Mouse (Mus musculus) limb, embryonic 10.5 days (tissue): Measurements from ENCODE around the gene Gmnc. TPM values are rescaled to one million over a fixed set of nuclear protein-coding genes. Genes with fewer than 3 reads are reported as not detected.

Source experiments
- DNase-seq: peaks from one replicate; pipeline ENCODE4 v3.0.0-alpha.2; 2017; ENCODE audit warnings: low spot score
- H3K27ac ChIP-seq: fragments of 300-500 bp; sonication (generic); 2 replicates; pipeline ENCODE4 v1.5.1; 2016; ENCODE audit warnings: mild to moderate bottlenecking
- H3K27me3 ChIP-seq: fragments of 300-500 bp; sonication (generic); 2 replicates; pipeline ENCODE4 v1.6.1; 2016; ENCODE audit warnings: low read depth, mild to moderate bottlenecking; ENCODE audit not compliant: poor library complexity, severe bottlenecking
- H3K36me3 ChIP-seq: fragments of 300-500 bp; sonication (generic); 2 replicates; pipeline ENCODE4 v1.6.1; 2016; ENCODE audit warnings: mild to moderate bottlenecking, moderate library complexity
- H3K4me1 ChIP-seq: fragments of 300-500 bp; sonication (generic); 2 replicates; pipeline ENCODE4 v1.6.1; 2016
- H3K4me3 ChIP-seq: fragments of 300-500 bp; sonication (generic); 2 replicates; pipeline ENCODE4 v1.5.1; 2016; ENCODE audit warnings: mild to moderate bottlenecking, moderate library complexity
- H3K9me3 ChIP-seq: fragments of 300-500 bp; sonication (generic); replicated peaks from 2 replicates; pipeline ENCODE4 v1.6.1; 2016; ENCODE audit warnings: mild to moderate bottlenecking
- WGBS: fragments of 180-500 bp; shearing (Covaris S2); methylation state at CpG from one replicate; pipeline ENCODE4 v1.1.7; 2016; 5-methylcytosine and 5-hydroxymethylcytosine counted together
- polyA plus RNA-seq: library from polyadenylated mRNA; unstranded; fragments of >200 nt; fragmentation: Nextera tagmentation; extraction: Ambion mirVana; gene quantifications from 2 replicates; pipeline ENCODE4 v1.2.1, GENCODE M21; 2016

Gmnc gene
- polyA plus RNA-seq, 1 experiment from 2014 or later, result not detected

- Histone ChIP-seq H3K27ac (no peak overlapping the region), H3K36me3 (no peaks in the 10 kb centered on the region), H3K4me1 (no peaks in the 10 kb centered on the region), H3K27me3 (peaks cover 8% of the 10 kb centered on the region), H3K9me3 (no peaks in the 10 kb centered on the region), H3K4me3 (no peak overlapping the region)
- DNase-seq, result no peak
These were observed 29.5 kb downstream of the Gmnc start for GRCm38 (mm10) chr16:26961971-26962370.

- Histone ChIP-seq H3K27ac (no peak overlapping the region), H3K4me3 (no peak overlapping the region), H3K27me3 (no peaks in the 10 kb centered on the region), H3K9me3 (no peaks in the 10 kb centered on the region), H3K4me1 (no peaks in the 10 kb centered on the region), H3K36me3 (no peaks in the 10 kb centered on the region)
- no peak for DNase-seq
- WGBS, result 89% methylated on average over 3 of the region's 3 CpGs
These were observed 39.9 kb downstream of the Gmnc start for GRCm38 (mm10) chr16:26951601-26952000.

GRCm38 (mm10) chr16:26950209-26950608, 41.2 kb downstream of the Gmnc start:
- no peaks in the 10 kb centered on the region for H3K36me3 ChIP-seq
- 54% methylated on average over 4 of the region's 4 CpGs for WGBS
- DNase-seq, result no peak

GRCm38 (mm10) chr16:26903968-26904367, 87.5 kb downstream of the Gmnc start:
- Histone ChIP-seq H3K9me3 (no peaks in the 10 kb centered on the region), H3K4me1 (no peaks in the 10 kb centered on the region), H3K27ac (no peak overlapping the region), H3K27me3 (no peaks in the 10 kb centered on the region), H3K36me3 (no peaks in the 10 kb centered on the region), H3K4me3 (no peak overlapping the region)
- DNase-seq, result no peak
- 85% methylated on average over 1 of the region's 1 CpGs for WGBS

More at GRCm38 (mm10) chr16:26950209-26950608, 41.2 kb downstream of the Gmnc start:
- H3K27me3 ChIP-seq, result no peaks in the 10 kb centered on the region
- H3K4me3 ChIP-seq, result no peak overlapping the region
- H3K9me3 ChIP-seq, result no peaks in the 10 kb centered on the region
- H3K27ac ChIP-seq, result no peak overlapping the region
- H3K4me1 ChIP-seq, result no peaks in the 10 kb centered on the region

GRCm38 (mm10) chr16:26901471-26901870, 90.0 kb downstream of the Gmnc start:
- H3K27me3 ChIP-seq, result no peaks in the 10 kb centered on the region
- DNase-seq, result peak; percentile 30
- H3K36me3 ChIP-seq, result no peaks in the 10 kb centered on the region
- no peaks in the 10 kb centered on the region for H3K9me3 ChIP-seq
- 27% methylated on average over 4 of the region's 4 CpGs for WGBS
- no peak overlapping the region for H3K27ac ChIP-seq
- no peaks in the 10 kb centered on the region for H3K4me1 ChIP-seq
- H3K4me3 ChIP-seq, result no peak overlapping the region

- no peaks in the 10 kb centered on the region for H3K27me3 ChIP-seq
- no peaks in the 10 kb centered on the region for H3K36me3 ChIP-seq
- no peak overlapping the region for H3K27ac ChIP-seq
- H3K4me3 ChIP-seq, result no peak overlapping the region
- DNase-seq, result no peak
- no peaks in the 10 kb centered on the region for H3K9me3 ChIP-seq
- H3K4me1 ChIP-seq, result no peaks in the 10 kb centered on the region
- WGBS, result 77% methylated on average over 4 of the region's 4 CpGs
These were observed 105.1 kb downstream of the Gmnc start for GRCm38 (mm10) chr16:26886337-26886736.

- no peaks in the 10 kb centered on the region for H3K4me1 ChIP-seq
- 81% methylated on average over 3 of the region's 3 CpGs for WGBS
- no peak overlapping the region for H3K27ac ChIP-seq
- no peaks in the 10 kb centered on the region for H3K9me3 ChIP-seq
- no peaks in the 10 kb centered on the region for H3K27me3 ChIP-seq
- no peak for DNase-seq
- no peak overlapping the region for H3K4me3 ChIP-seq
- no peaks in the 10 kb centered on the region for H3K36me3 ChIP-seq
These were observed 114.6 kb downstream of the Gmnc start for GRCm38 (mm10) chr16:26876885-26877284.
